Mouse (Mus musculus) bone marrow macrophage, adult 2 months (primary cell): ENCODE results near the gene Gnaz.

Experiments
- CTCF ChIP-seq: IDR thresholded peaks from 2 replicates; pipeline ENCODE4 v1.5.1; 2012; ENCODE audit warnings: low read depth, mild to moderate bottlenecking, low read length, moderate library complexity
- POLR2A ChIP-seq: IDR thresholded peaks from 2 replicates; pipeline ENCODE4 v1.6.1; 2012; ENCODE audit warnings: mild to moderate bottlenecking, low read depth, low read length, borderline replicate concordance

GRCm38 (mm10) chr10:74933548-74934190 lies 33.3 kb upstream of the Gnaz start:
- no peak for TF ChIP-seq CTCF
- no peak for TF ChIP-seq POLR2A
